Mouse (Mus musculus) testis, postnatal 10 days (tissue): ENCODE measurements around the gene Dgkh.
"Not testable (repeated sequence)": the region's sequence is repeated elsewhere in the genome, so short reads cannot be mapped to it uniquely, and the experiment has no call there.

Experiments
- DNase-seq: peaks from one replicate; pipeline ENCODE4 v3.0.0; 2021; ENCODE audit warnings: low spot score

Dgkh gene

GRCm38 (mm10) chr14:78732617-78733312 lies at the start of gene Dgkh:
TSS of gene Dgkh (minus strand) at chr14:78732776.
- peak; percentile 93 for DNase-seq

GRCm38 (mm10) chr14:78777215-78777614 lies 44.6 kb upstream of the Dgkh start:
- DNase-seq, result no peak

- DNase-seq, result no peak
Observed at GRCm38 (mm10) chr14:78776659-78777058, 44.1 kb upstream of the Dgkh start.

GRCm38 (mm10) chr14:78775699-78776098 lies 43.1 kb upstream of the Dgkh start:
- no peak for DNase-seq

- DNase-seq, result no peak
Observed at GRCm38 (mm10) chr14:78775226-78775625, 42.6 kb upstream of the Dgkh start.

- DNase-seq, result no peak
Observed at GRCm38 (mm10) chr14:78770457-78770856, 37.9 kb upstream of the Dgkh start.

GRCm38 (mm10) chr14:78761064-78761463 lies 28.5 kb upstream of the Dgkh start:
- DNase-seq, result no peak

- DNase-seq, result no peak
Observed at GRCm38 (mm10) chr14:78759491-78759890, 26.9 kb upstream of the Dgkh start.

GRCm38 (mm10) chr14:78755316-78755715 lies 22.7 kb upstream of the Dgkh start:
- no peak for DNase-seq

- DNase-seq, result no peak
Observed at GRCm38 (mm10) chr14:78748692-78749091, 16.1 kb upstream of the Dgkh start.

GRCm38 (mm10) chr14:78747969-78748651 lies 15.5 kb upstream of the Dgkh start:
- no peak for DNase-seq

GRCm38 (mm10) chr14:78747454-78747853 lies 14.9 kb upstream of the Dgkh start:
- DNase-seq, result no peak

GRCm38 (mm10) chr14:78734605-78735004 lies 2.0 kb upstream of the Dgkh start:
- no peak for DNase-seq

- DNase-seq, result not testable (repeated sequence)
Observed at GRCm38 (mm10) chr14:78734203-78734602, 1.6 kb upstream of the Dgkh start.

GRCm38 (mm10) chr14:78733366-78734076 lies 945 bp upstream of the Dgkh start:
- no peak for DNase-seq

GRCm38 (mm10) chr14:78731852-78732616 lies 542 bp downstream of the Dgkh start:
- DNase-seq, result peak; percentile 66

GRCm38 (mm10) chr14:78731240-78731639 lies 1.3 kb downstream of the Dgkh start:
- no peak for DNase-seq

GRCm38 (mm10) chr14:78725976-78726375 lies 6.6 kb downstream of the Dgkh start:
- DNase-seq, result no peak

- DNase-seq, result no peak
Observed at GRCm38 (mm10) chr14:78725307-78725956, 7.1 kb downstream of the Dgkh start.

GRCm38 (mm10) chr14:78724414-78725306 lies 7.9 kb downstream of the Dgkh start:
- peak; percentile 72 for DNase-seq

GRCm38 (mm10) chr14:78723655-78724054 lies 8.9 kb downstream of the Dgkh start:
- DNase-seq, result not testable (repeated sequence)
